Mouse (Mus musculus) ES-E14 (cell line): ENCODE data around the gene Csk.

ENCODE experiments used
- CHD2 ChIP-seq: IDR thresholded peaks from 2 replicates; pipeline ENCODE4 v1.6.1; 2014; ENCODE audit warnings: mild to moderate bottlenecking, low read depth, low read length, inconsistent platforms
- ZC3H11A ChIP-seq: IDR thresholded peaks from 2 replicates; pipeline ENCODE4 v1.6.1; 2012; ENCODE audit warnings: low read depth, mild to moderate bottlenecking, inconsistent platforms, low read length, borderline replicate concordance

DNA sequence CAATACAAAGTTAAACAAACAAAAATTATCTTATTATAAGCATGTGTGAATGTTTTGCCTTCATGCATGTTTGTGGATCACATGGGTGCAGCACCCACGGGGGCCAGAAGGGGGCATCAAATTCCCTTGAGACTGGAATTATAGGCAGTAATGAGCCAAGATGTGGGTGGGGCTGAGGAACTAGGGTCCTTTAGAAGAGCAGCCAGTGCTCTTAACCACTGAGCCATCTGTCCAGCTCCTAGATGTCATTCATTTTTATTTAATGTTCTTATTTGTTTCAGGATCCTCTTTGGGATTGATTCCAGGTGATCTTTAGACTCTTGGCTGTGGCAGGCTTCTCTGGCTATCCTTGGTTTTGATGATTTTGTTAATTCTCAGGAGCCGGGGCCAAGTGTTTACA lies 34.7 kb upstream of the Csk start:
- TF ChIP-seq ZC3H11A (no peak), CHD2 (no peak)
